Mouse (Mus musculus) cerebellum, adult 2 months (tissue): Measurements from ENCODE around the gene Fxr2.

Source experiments
- CTCF ChIP-seq: fragments of 200-500 bp; IDR thresholded peaks from 2 replicates; pipeline ENCODE4 v1.5.1; 2011; ENCODE audit warnings: low read depth, mild to moderate bottlenecking, control low read depth, low read length, moderate library complexity, borderline replicate concordance; ENCODE audit not compliant: insufficient read depth
- POLR2A ChIP-seq: fragments of 200-500 bp; IDR thresholded peaks from 2 replicates; pipeline ENCODE4 v1.6.1; 2011; ENCODE audit warnings: low read length, control low read depth, borderline replicate concordance; ENCODE audit not compliant: insufficient read depth

DNA sequence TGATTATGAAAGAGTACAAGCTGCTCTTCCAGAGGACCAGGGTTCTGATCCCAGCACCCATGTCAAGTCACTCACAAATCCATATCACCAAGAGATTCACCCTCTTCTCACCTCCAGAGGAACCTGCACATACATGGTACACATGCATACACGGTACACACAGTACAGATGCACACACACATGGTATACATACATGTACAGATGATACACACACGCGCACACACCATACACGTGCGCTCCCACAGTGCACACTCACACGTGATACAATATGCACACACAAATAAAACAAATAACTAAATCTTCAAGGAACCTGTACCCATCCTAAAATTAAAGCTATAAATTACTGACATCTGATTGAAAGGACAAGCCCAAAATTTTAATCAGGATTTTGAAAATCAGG, 37.9 kb upstream of the Fxr2 start:
- TF ChIP-seq CTCF (no peak), POLR2A (no peak)
